Mouse (Mus musculus): ENCODE measurements around the gene Pax2. TPM values are rescaled to one million over a fixed set of nuclear protein-coding genes. Genes with fewer than 3 reads are reported as not detected.

Pax2 gene
- polyA plus RNA-seq, 1 experiment = 2.7 TPM

DNA sequence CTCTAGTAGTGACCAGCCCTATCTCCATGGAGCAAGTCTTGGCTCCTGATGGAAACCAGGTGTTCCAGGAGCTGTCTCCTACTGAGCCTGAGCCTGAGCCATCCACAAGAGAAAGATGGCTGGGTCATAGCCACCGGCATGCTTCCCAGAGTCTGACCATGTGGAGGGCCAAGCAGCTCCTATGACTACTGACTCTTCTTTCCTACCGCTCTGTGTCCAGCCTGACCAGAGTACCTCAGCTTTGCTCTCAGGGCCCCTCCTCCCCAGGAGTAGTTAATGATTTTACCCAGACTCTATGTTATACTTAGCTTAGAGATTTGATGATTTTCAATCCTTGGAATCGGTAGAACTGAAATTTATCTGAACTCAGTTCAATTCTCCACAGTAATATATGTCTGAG lies 59.3 kb downstream of the Pax2 start:
- H3K36me3 ChIP-seq (ENCODE audit: control insufficient read depth, insufficient read depth, low read length) = no peaks in the 10 kb centered on the region
- no peak overlapping the region for H3K27ac ChIP-seq (ENCODE audit: control insufficient read depth, insufficient read depth, low read depth, low read length)
- no peaks in the 10 kb centered on the region for H3K4me1 ChIP-seq (ENCODE audit: control insufficient read depth, insufficient read depth, low read length)
- H3K4me3 ChIP-seq (ENCODE audit: control insufficient read depth, low read depth, low read length) = no peak overlapping the region
- no peak for TF ChIP-seq CTCF (IDR thresholded peaks at IDR 0.05; ENCODE audit: control insufficient read depth, insufficient read depth, insufficient replicate concordance, low read depth, low read length)
- TF ChIP-seq POLR2A (IDR thresholded peaks at IDR 0.05; ENCODE audit: control insufficient read depth, low read depth, low read length) = no peak
- H3K27me3 ChIP-seq (ENCODE audit: control insufficient read depth, insufficient read depth, low read length) = no peaks in the 10 kb centered on the region

DNA sequence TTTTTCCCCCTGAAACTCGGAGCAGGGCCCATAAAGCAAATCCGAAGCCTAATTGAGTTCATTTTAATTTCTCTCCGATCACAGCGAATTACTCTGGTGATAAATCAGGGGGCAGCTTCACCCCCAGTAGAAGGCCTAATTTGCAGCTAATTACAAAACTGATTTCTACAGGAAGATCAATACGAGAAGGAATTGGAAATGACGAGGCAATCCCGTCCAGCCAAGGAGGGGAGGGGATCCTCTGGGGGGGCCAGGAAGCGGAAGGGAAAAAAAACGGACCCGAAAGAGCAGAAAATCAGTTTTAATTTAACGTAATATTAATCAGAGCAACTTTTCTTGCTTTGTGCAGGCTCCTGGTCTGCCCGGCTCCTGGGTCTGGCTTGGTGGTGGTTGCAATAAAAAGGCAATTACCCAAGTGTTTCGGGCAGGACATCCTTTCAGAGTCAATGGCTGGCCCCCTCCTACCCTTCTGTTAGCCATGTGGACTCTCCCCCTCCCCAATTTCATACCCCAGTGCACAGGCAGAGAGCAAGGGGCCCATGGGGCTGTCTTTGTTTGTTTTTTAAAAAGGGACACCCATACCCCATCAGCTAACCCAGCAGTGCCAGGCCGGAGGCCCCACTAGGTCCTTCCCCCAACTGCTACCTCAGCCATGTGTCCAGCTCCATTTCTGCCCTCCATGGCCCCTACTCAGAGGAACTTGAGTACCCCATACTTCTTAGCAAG lies 61.7 kb downstream of the Pax2 start:
- no peaks in the 10 kb centered on the region for H3K36me3 ChIP-seq (ENCODE audit: control insufficient read depth, insufficient read depth, low read length)
- no peaks in the 10 kb centered on the region for H3K27me3 ChIP-seq (ENCODE audit: control insufficient read depth, insufficient read depth, low read length)
- TF ChIP-seq CTCF (IDR thresholded peaks at IDR 0.05; ENCODE audit: control insufficient read depth, insufficient read depth, insufficient replicate concordance, low read depth, low read length) = no peak
- no peak for TF ChIP-seq POLR2A (IDR thresholded peaks at IDR 0.05; ENCODE audit: control insufficient read depth, low read depth, low read length)
- no peaks in the 10 kb centered on the region for H3K4me1 ChIP-seq (ENCODE audit: control insufficient read depth, insufficient read depth, low read length)
- H3K4me3 ChIP-seq (ENCODE audit: control insufficient read depth, low read depth, low read length) = no peak overlapping the region
- no peak overlapping the region for H3K27ac ChIP-seq (ENCODE audit: control insufficient read depth, insufficient read depth, low read depth, low read length)

DNA sequence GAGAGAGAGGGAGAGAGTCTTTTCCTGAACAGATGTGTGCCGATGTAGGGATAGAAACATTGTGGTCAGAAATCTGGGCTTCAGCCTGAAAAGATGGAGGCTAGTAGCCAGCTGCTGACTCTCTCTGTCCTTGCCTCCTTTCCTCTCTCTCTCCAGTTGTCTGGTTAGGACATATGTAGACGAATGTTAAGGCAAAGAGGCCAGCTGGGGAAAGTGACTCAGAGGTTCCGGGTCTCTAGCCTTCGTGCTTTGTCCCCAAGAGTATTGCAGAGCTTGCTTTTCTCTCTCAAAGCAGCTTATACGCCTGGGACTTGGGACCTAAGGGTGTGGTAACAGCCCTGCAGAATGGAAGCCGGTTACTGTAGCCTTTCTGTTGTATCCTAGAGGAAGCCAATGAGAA lies 62.8 kb downstream of the Pax2 start:
- Histone ChIP-seq H3K36me3 (ENCODE audit: control insufficient read depth, insufficient read depth, low read length) (no peaks in the 10 kb centered on the region), H3K27ac (ENCODE audit: control insufficient read depth, insufficient read depth, low read depth, low read length) (no peak overlapping the region), H3K4me3 (ENCODE audit: control insufficient read depth, low read depth, low read length) (no peak overlapping the region), H3K4me1 (ENCODE audit: control insufficient read depth, insufficient read depth, low read length) (no peaks in the 10 kb centered on the region), H3K27me3 (ENCODE audit: control insufficient read depth, insufficient read depth, low read length) (no peaks in the 10 kb centered on the region)
- TF ChIP-seq CTCF (IDR thresholded peaks at IDR 0.05; ENCODE audit: control insufficient read depth, insufficient read depth, insufficient replicate concordance, low read depth, low read length) (no peak), POLR2A (IDR thresholded peaks at IDR 0.05; ENCODE audit: control insufficient read depth, low read depth, low read length) (no peak)

- TF ChIP-seq POLR2A (IDR thresholded peaks at IDR 0.05; ENCODE audit: control insufficient read depth, low read depth, low read length) = no peak
- H3K4me3 ChIP-seq (ENCODE audit: control insufficient read depth, low read depth, low read length) = no peak overlapping the region
- H3K27ac ChIP-seq (ENCODE audit: control insufficient read depth, insufficient read depth, low read depth, low read length) = no peak overlapping the region
- no peaks in the 10 kb centered on the region for H3K4me1 ChIP-seq (ENCODE audit: control insufficient read depth, insufficient read depth, low read length)
- H3K27me3 ChIP-seq (ENCODE audit: control insufficient read depth, insufficient read depth, low read length) = no peaks in the 10 kb centered on the region
- no peaks in the 10 kb centered on the region for H3K36me3 ChIP-seq (ENCODE audit: control insufficient read depth, insufficient read depth, low read length)
Observed at GRCm38 (mm10) chr19:44821581-44821980, 65.7 kb downstream of the Pax2 start.

DNA sequence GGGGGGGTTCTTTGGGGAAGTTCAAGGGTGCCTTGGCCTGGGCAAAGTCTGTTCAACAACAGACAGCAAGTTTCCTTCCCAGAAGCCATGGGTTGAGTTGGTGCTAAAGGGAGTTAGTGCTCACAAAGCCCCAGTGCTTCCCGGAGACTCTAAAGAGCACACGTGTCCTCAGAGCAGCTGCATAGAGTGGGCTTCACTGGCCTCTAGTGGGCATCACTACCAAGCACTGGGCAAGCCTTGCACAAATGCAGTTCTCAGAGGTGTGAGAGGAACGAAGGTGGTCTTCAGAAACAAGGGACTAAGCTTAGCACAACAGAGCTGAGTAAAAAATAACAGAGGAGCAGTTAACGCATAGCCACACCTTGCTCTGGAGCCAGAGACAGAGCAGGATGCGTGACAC lies 66.5 kb downstream of the Pax2 start:
- H3K4me3 ChIP-seq (ENCODE audit: control insufficient read depth, low read depth, low read length) = no peak overlapping the region
- H3K27me3 ChIP-seq (ENCODE audit: control insufficient read depth, insufficient read depth, low read length) = no peaks in the 10 kb centered on the region
- no peak for TF ChIP-seq POLR2A (IDR thresholded peaks at IDR 0.05; ENCODE audit: control insufficient read depth, low read depth, low read length)
- no peak for TF ChIP-seq CTCF (IDR thresholded peaks at IDR 0.05; ENCODE audit: control insufficient read depth, insufficient read depth, insufficient replicate concordance, low read depth, low read length)
- no peaks in the 10 kb centered on the region for H3K36me3 ChIP-seq (ENCODE audit: control insufficient read depth, insufficient read depth, low read length)
- H3K4me1 ChIP-seq (ENCODE audit: control insufficient read depth, insufficient read depth, low read length) = no peaks in the 10 kb centered on the region
- H3K27ac ChIP-seq (ENCODE audit: control insufficient read depth, insufficient read depth, low read depth, low read length) = no peak overlapping the region

- no peaks in the 10 kb centered on the region for H3K36me3 ChIP-seq (ENCODE audit: control insufficient read depth, insufficient read depth, low read length)
- no peaks in the 10 kb centered on the region for H3K4me1 ChIP-seq (ENCODE audit: control insufficient read depth, insufficient read depth, low read length)
- no peak overlapping the region for H3K27ac ChIP-seq (ENCODE audit: control insufficient read depth, insufficient read depth, low read depth, low read length)
- H3K27me3 ChIP-seq (ENCODE audit: control insufficient read depth, insufficient read depth, low read length) = no peaks in the 10 kb centered on the region
- no peak overlapping the region for H3K4me3 ChIP-seq (ENCODE audit: control insufficient read depth, low read depth, low read length)
- no peak for TF ChIP-seq POLR2A (IDR thresholded peaks at IDR 0.05; ENCODE audit: control insufficient read depth, low read depth, low read length)
- TF ChIP-seq CTCF (IDR thresholded peaks at IDR 0.05; ENCODE audit: control insufficient read depth, insufficient read depth, insufficient replicate concordance, low read depth, low read length) = no peak
Observed at GRCm38 (mm10) chr19:44823657-44824056, 67.8 kb downstream of the Pax2 start.

DNA sequence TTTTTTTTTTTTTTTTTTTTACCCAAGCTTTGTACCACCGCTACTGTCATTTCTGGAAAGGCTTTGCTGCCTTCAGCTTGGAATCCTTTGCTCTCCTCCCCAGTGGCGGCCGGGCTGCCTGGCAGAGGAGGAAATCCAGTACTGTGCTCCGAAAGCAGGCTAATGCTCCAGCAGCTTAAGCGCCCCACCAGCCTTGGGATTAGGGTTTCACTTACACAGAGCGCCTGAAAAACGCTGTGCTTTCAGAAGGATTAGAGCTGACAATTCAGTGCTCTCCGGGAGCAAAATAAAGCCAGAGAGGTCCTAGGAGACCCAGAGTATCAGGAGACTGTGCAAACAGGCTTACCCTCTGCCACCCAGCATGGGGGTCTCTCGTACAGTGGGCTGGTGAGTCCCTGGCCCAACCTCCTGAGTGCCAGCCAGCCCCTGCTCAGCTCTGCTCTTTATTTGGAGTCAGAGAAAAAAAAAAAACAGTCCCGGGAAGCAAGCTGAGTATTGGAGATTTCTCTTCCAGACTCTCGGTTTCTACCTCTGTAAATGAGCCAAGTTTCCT lies 69.4 kb downstream of the Pax2 start:
- H3K4me1 ChIP-seq (ENCODE audit: control insufficient read depth, insufficient read depth, low read length) = no peaks in the 10 kb centered on the region
- TF ChIP-seq CTCF (IDR thresholded peaks at IDR 0.05; ENCODE audit: control insufficient read depth, insufficient read depth, insufficient replicate concordance, low read depth, low read length) (no peak), POLR2A (IDR thresholded peaks at IDR 0.05; ENCODE audit: control insufficient read depth, low read depth, low read length) (no peak)
- H3K36me3 ChIP-seq (ENCODE audit: control insufficient read depth, insufficient read depth, low read length) = no peaks in the 10 kb centered on the region
- no peak overlapping the region for H3K27ac ChIP-seq (ENCODE audit: control insufficient read depth, insufficient read depth, low read depth, low read length)
- H3K4me3 ChIP-seq (ENCODE audit: control insufficient read depth, low read depth, low read length) = no peak overlapping the region
- no peaks in the 10 kb centered on the region for H3K27me3 ChIP-seq (ENCODE audit: control insufficient read depth, insufficient read depth, low read length)
